ENCODE assay signal across 32 mouse cellular contexts in genomic region chr19:58975216-58975863, GRCm38 (mm10). TPM values are rescaled to one million over a fixed set of nuclear protein-coding genes. Genes with fewer than 3 reads are reported as not detected.
DNase-seq lines count a peak whose midpoint lies in the region; ATAC-seq and TF ChIP-seq lines count a peak whose summit lies in the region.
"Had no signal": no experiment of that assay in that cellular context is flagged by ENCODE, and none has a peak within 500 bp of the region (broad histone marks: within the 10 kb centered on the region; RNA-seq: fewer than 3 reads in every experiment).

No protein-coding gene starts in this region.

- TF ChIP-seq CTCF in kidney, postnatal 0 days (IDR thresholded peaks at IDR 0.05; ENCODE audit: low read depth): no peak
- no peak for TF ChIP-seq CTCF in C2C12 (IDR thresholded peaks at IDR 0.05; ENCODE audit: control insufficient read depth, insufficient read depth, insufficient read length)

- H3K79me3 ChIP-seq in C2C12 (ENCODE audit: low read depth): no peaks in the 10 kb centered on the region

- no peak overlapping the region for H3ac ChIP-seq in C2C12 (ENCODE audit: control insufficient read depth, insufficient read length, low read depth)

- no peaks in the 10 kb centered on the region for H3K27me3 ChIP-seq in kidney, postnatal 0 days (ENCODE audit: insufficient read depth, low read length)
- H3K27me3 ChIP-seq in C2C12 (ENCODE audit: control insufficient read depth, insufficient read depth, insufficient read length): no peaks in the 10 kb centered on the region
- peaks cover 90% of the 10 kb centered on the region for H3K27me3 ChIP-seq in embryonic facial prominence, embryonic 10.5 days (replicated peaks; ENCODE audit: low read depth, poor library complexity, severe bottlenecking)
- peaks cover 37% of the 10 kb centered on the region for H3K27me3 ChIP-seq in limb, embryonic 12.5 days
- peaks cover 97% of the 10 kb centered on the region for H3K27me3 ChIP-seq in hindbrain, embryonic 10.5 days (ENCODE audit: insufficient read depth, poor library complexity, severe bottlenecking)
- H3K27me3 ChIP-seq in intestine, embryonic 15.5 days (replicated peaks): no peaks in the 10 kb centered on the region
- H3K27me3 ChIP-seq: liver, embryonic 15.5 days; lung, embryonic 15.5 days; stomach, embryonic 15.5 days had no signal

- no peaks in the 10 kb centered on the region; the same call in 1 of the 2 replicates for H3K4me1 ChIP-seq in kidney, postnatal 0 days (replicated peaks; ENCODE audit: insufficient read depth, low read length)
- peaks cover 45% of the 10 kb centered on the region for H3K4me1 ChIP-seq in embryonic facial prominence, embryonic 10.5 days
- H3K4me1 ChIP-seq in limb, embryonic 12.5 days (replicated peaks): peaks cover 33% of the 10 kb centered on the region
- H3K4me1 ChIP-seq in hindbrain, embryonic 10.5 days (replicated peaks): peaks cover 24% of the 10 kb centered on the region
- 0 out of 2 replicates have a peak, but pooled peaks cover 5% of the 10 kb centered on the region for H3K4me1 ChIP-seq in intestine, embryonic 15.5 days (replicated peaks)
- H3K4me1 ChIP-seq: heart, embryonic 12.5 days; lung, embryonic 15.5 days; stomach, embryonic 15.5 days had no signal

- H3K9me3 ChIP-seq in kidney, postnatal 0 days (replicated peaks; ENCODE audit: low read length): no peaks in the 10 kb centered on the region
- H3K9me3 ChIP-seq in embryonic facial prominence, embryonic 10.5 days: no peaks in the 10 kb centered on the region
- no peaks in the 10 kb centered on the region for H3K9me3 ChIP-seq in limb, embryonic 12.5 days
- H3K9me3 ChIP-seq in hindbrain, embryonic 10.5 days: no peaks in the 10 kb centered on the region
- no peaks in the 10 kb centered on the region for H3K9me3 ChIP-seq in intestine, embryonic 15.5 days
- H3K9me3 ChIP-seq: heart, embryonic 12.5 days; kidney, embryonic 15.5 days; liver, embryonic 15.5 days; lung, embryonic 15.5 days; midbrain, embryonic 13.5 days; neural tube, embryonic 15.5 days; stomach, embryonic 15.5 days had no signal

- H3K4me2 ChIP-seq in kidney, postnatal 0 days (ENCODE audit: low read length): no peak overlapping the region
- H3K4me2 ChIP-seq in limb, embryonic 12.5 days: no peak overlapping the region
- H3K4me2 ChIP-seq in intestine, embryonic 15.5 days (replicated peaks): no peak overlapping the region
- H3K4me2 ChIP-seq: heart, embryonic 12.5 days; hindbrain, embryonic 14.5 days; kidney, embryonic 15.5 days; liver, embryonic 15.5 days; lung, embryonic 15.5 days; midbrain, embryonic 13.5 days; neural tube, embryonic 15.5 days; stomach, embryonic 15.5 days had no signal

- H3K36me3 ChIP-seq in kidney, postnatal 0 days (ENCODE audit: insufficient read depth, low read length): no peaks in the 10 kb centered on the region
- no peaks in the 10 kb centered on the region for H3K36me3 ChIP-seq in C2C12 (ENCODE audit: control insufficient read depth, insufficient read depth)
- no peaks in the 10 kb centered on the region for H3K36me3 ChIP-seq in embryonic facial prominence, embryonic 10.5 days (replicated peaks)
- no peaks in the 10 kb centered on the region for H3K36me3 ChIP-seq in limb, embryonic 12.5 days
- no peaks in the 10 kb centered on the region for H3K36me3 ChIP-seq in hindbrain, embryonic 10.5 days
- H3K36me3 ChIP-seq in intestine, embryonic 15.5 days: no peaks in the 10 kb centered on the region
- H3K36me3 ChIP-seq: heart, embryonic 12.5 days; kidney, embryonic 15.5 days; liver, embryonic 15.5 days; lung, embryonic 15.5 days; midbrain, embryonic 13.5 days; stomach, embryonic 15.5 days had no signal

- H3K79me2 ChIP-seq in C2C12 (ENCODE audit: control insufficient read depth, insufficient read depth): no peaks in the 10 kb centered on the region

- 54% methylated on average over 11 of the region's 11 CpGs for WGBS in kidney, postnatal 0 days
- WGBS in embryonic facial prominence, embryonic 10.5 days: 54% methylated on average over 11 of the region's 11 CpGs
- WGBS in limb, embryonic 12.5 days: 54% methylated on average over 11 of the region's 11 CpGs
- 75% methylated on average over 11 of the region's 11 CpGs for WGBS in hindbrain, embryonic 10.5 days
- WGBS in intestine, embryonic 15.5 days: 76% methylated on average over 11 of the region's 11 CpGs

- no peak for ATAC-seq in kidney, postnatal 0 days (replicated peaks; ENCODE audit: low FRiP score, low read depth)
- 0 out of 2 replicates have a peak, but pooled peaks have one; percentile 16 for ATAC-seq in limb, embryonic 12.5 days (ENCODE audit: insufficient number of reproducible peaks, insufficient read depth, low FRiP score, low TSS enrichment, low read depth)
- ATAC-seq in frontal cortex, adult (ENCODE audit: low TSS enrichment): no peak
- no peak for ATAC-seq in intestine, embryonic 15.5 days
- ATAC-seq: CD4-positive, CD25-positive, alpha-beta regulatory T cell, adult 4 months; forebrain, postnatal 0 days; midbrain, embryonic 13.5 days had no signal

- H3K4me3 ChIP-seq in kidney, postnatal 0 days (replicated peaks; ENCODE audit: low read depth, low read length): no peak overlapping the region
- H3K4me3 ChIP-seq in C2C12 (ENCODE audit: insufficient read depth, poor library complexity, severe bottlenecking): no peak overlapping the region
- H3K4me3 ChIP-seq in embryonic facial prominence, embryonic 10.5 days: no peak overlapping the region
- no peak overlapping the region for H3K4me3 ChIP-seq in limb, embryonic 12.5 days (replicated peaks)
- no peak overlapping the region for H3K4me3 ChIP-seq in hindbrain, embryonic 10.5 days
- no peak overlapping the region for H3K4me3 ChIP-seq in intestine, embryonic 15.5 days (replicated peaks)
- H3K4me3 ChIP-seq: heart, embryonic 12.5 days; kidney, embryonic 15.5 days; left cerebral cortex, adult 2 months; liver, embryonic 15.5 days; lung, embryonic 15.5 days; midbrain, embryonic 13.5 days; neural tube, embryonic 15.5 days; stomach, embryonic 15.5 days had no signal

- DNase-seq in kidney, postnatal 0 days (ENCODE audit: low spot score): peak; percentile 29
- DNase-seq in kidney, adult 8-10 months: no peak
- DNase-seq in embryonic facial prominence, embryonic 10.5 days (ENCODE audit: low spot score): no peak
- DNase-seq in hindbrain, embryonic 10.5 days (ENCODE audit: low spot score): no peak
- DNase-seq: adrenal gland, postnatal 25 days; cerebellum, adult 2 months; cerebellum, postnatal 14 days; forebrain, postnatal 0 days; gastrocnemius, postnatal 36 days; heart, adult 18-20 months; heart, postnatal 4 days; kidney, adult 11 months; kidney, postnatal 4 days; liver; retina, postnatal 1 day; right cerebral cortex, postnatal 14 days; thymus, postnatal 14 days had no signal

- H3K27ac ChIP-seq in kidney, postnatal 0 days: no peak overlapping the region
- H3K27ac ChIP-seq in embryonic facial prominence, embryonic 10.5 days (replicated peaks): peak overlapping the region; percentile 8; the same call in 1 of the 2 replicates
- H3K27ac ChIP-seq in limb, embryonic 12.5 days: no peak overlapping the region
- H3K27ac ChIP-seq in hindbrain, embryonic 10.5 days: no peak overlapping the region
- no peak overlapping the region for H3K27ac ChIP-seq in intestine, embryonic 15.5 days
- H3K27ac ChIP-seq: hindbrain, embryonic 14.5 days; kidney, embryonic 15.5 days; left cerebral cortex, adult 2 months; liver, embryonic 15.5 days; lung, embryonic 15.5 days; midbrain, embryonic 13.5 days; neural tube, embryonic 15.5 days; stomach, embryonic 15.5 days had no signal

- no peak overlapping the region for H3K9ac ChIP-seq in kidney, postnatal 0 days (ENCODE audit: low read depth, low read length)
- no peak overlapping the region for H3K9ac ChIP-seq in limb, embryonic 12.5 days (replicated peaks)
- no peak overlapping the region for H3K9ac ChIP-seq in intestine, embryonic 15.5 days
- H3K9ac ChIP-seq: forebrain, postnatal 0 days; heart, embryonic 12.5 days; hindbrain, embryonic 14.5 days; kidney, embryonic 15.5 days; liver, embryonic 15.5 days; lung, embryonic 15.5 days; midbrain, embryonic 13.5 days; neural tube, embryonic 15.5 days; stomach, embryonic 15.5 days had no signal

TF ChIP-seq in C2C12, 6 proteins besides CTCF, POLR2A, EP300 and RAD21:
- peak; percentile 68 for TF ChIP-seq MYOD1 (IDR thresholded peaks at IDR 0.05; ENCODE audit: control insufficient read depth, insufficient read length, low read depth)
- TF ChIP-seq MYOG (IDR thresholded peaks at IDR 0.05; ENCODE audit: control insufficient read depth, extremely low read depth, insufficient read length): no peak

RNA-seq across cellular contexts. Expression of gene Hspa12a, which starts 31.9 kb away (rescaled TPM):
- polyA plus RNA-seq in kidney, postnatal 0 days (2015; fragmentation: Nextera tagmentation; extraction: Ambion mirVana): 13.4 and 14.5 TPM in 2 replicates
- 14.8 TPM for polyA plus RNA-seq in C2C12 (2012; fragmentation: generic; extraction: Trizol)
- 8.1 TPM in 2 replicates for polyA plus RNA-seq in embryonic facial prominence, embryonic 10.5 days (2016; fragmentation: Nextera tagmentation; extraction: Ambion mirVana)
- 4.8 and 5.1 TPM in 2 replicates for polyA plus RNA-seq in limb, embryonic 12.5 days (2016; fragmentation: Nextera tagmentation; extraction: Ambion mirVana)
- 15.8 and 25.5 TPM in 2 replicates for polyA plus RNA-seq in hindbrain, embryonic 10.5 days (2016; fragmentation: Nextera tagmentation; extraction: Ambion mirVana)
- polyA plus RNA-seq in intestine, embryonic 15.5 days (2015; fragmentation: Nextera tagmentation; extraction: Ambion mirVana): 4.9 and 5.6 TPM in 2 replicates

RNA-seq across cellular contexts. Expression of gene Eno4, which starts 32.1 kb away (rescaled TPM):
- polyA plus RNA-seq in kidney, postnatal 0 days (2015; fragmentation: Nextera tagmentation; extraction: Ambion mirVana): 0.37 and 0.51 TPM in 2 replicates
- polyA plus RNA-seq in C2C12 (2012; fragmentation: generic; extraction: Trizol): 0.37 TPM
- 1.1 TPM in 2 replicates for polyA plus RNA-seq in embryonic facial prominence, embryonic 10.5 days (2016; fragmentation: Nextera tagmentation; extraction: Ambion mirVana)
- 0.46 and 0.90 TPM in 2 replicates for polyA plus RNA-seq in limb, embryonic 12.5 days (2016; fragmentation: Nextera tagmentation; extraction: Ambion mirVana)
- polyA plus RNA-seq in hindbrain, embryonic 10.5 days (2016; fragmentation: Nextera tagmentation; extraction: Ambion mirVana): 1.3 and 1.9 TPM in 2 replicates
- polyA plus RNA-seq in intestine, embryonic 15.5 days (2015; fragmentation: Nextera tagmentation; extraction: Ambion mirVana): 0.24 and 0.40 TPM in 2 replicates
- polyA plus RNA-seq: CD4-positive, CD25-positive, alpha-beta regulatory T cell, adult 4 months; liver, embryonic 15.5 days; small intestine, adult 2 months had no signal
